ENCODE assay signal across 15 mouse cellular contexts in genomic region chr16:4916608-4917007, GRCm38 (mm10).
"Had no signal": no experiment of that assay in that cellular context is flagged by ENCODE, and none has a peak within 500 bp of the region (broad histone marks: within the 10 kb centered on the region; RNA-seq: fewer than 3 reads in every experiment).

No protein-coding gene starts in this region.

- H3K4me2 ChIP-seq: neural tube, embryonic 13.5 days; neural tube, embryonic 15.5 days; stomach, embryonic 15.5 days had no signal

- H3K27ac ChIP-seq: neural tube, embryonic 13.5 days; neural tube, embryonic 15.5 days; stomach, embryonic 15.5 days; stomach, postnatal 0 days had no signal

- H3K9me3 ChIP-seq: neural tube, embryonic 13.5 days; neural tube, embryonic 15.5 days; stomach, embryonic 15.5 days had no signal

- H3K9ac ChIP-seq: neural tube, embryonic 13.5 days; neural tube, embryonic 15.5 days; stomach, embryonic 15.5 days had no signal

- H3K27me3 ChIP-seq: neural tube, embryonic 13.5 days; neural tube, embryonic 15.5 days; stomach, embryonic 15.5 days had no signal

- H3K4me3 ChIP-seq: neural tube, embryonic 13.5 days; neural tube, embryonic 15.5 days; stomach, embryonic 15.5 days had no signal

- DNase-seq: retina, postnatal 1 day; right cerebral cortex, adult 18-20 months; right cerebral cortex, postnatal 14 days; right cerebral cortex, postnatal 25 days; right cerebral cortex, postnatal 4 days; spleen, adult 18-20 months; thymus, adult 18-20 months; thymus, postnatal 14 days; thymus, postnatal 25 days; thymus, postnatal 36 days; thymus, postnatal 4 days had no signal
